Mouse (Mus musculus) inflammation-experienced regulatory T-cells, adult 6 months (primary cell): ENCODE data around the gene Tsc22d1. TPM values are rescaled to one million over a fixed set of nuclear protein-coding genes. Genes with fewer than 3 reads are reported as not detected.

Experiments used
- ATAC-seq: one replicate; pipeline ENCODE4 v1.8.0; 2017
- polyA plus RNA-seq, 3 experiments: library from polyadenylated mRNA; unstranded; fragments of 100-300 nt; shearing (Covaris generic); gene quantifications; one replicate each; pipeline ENCODE4 v1.2.1; 2017

Gene Tsc22d1
- polyA plus RNA-seq, 3 experiments from 2014 or later, result 5.9 to 8.7 (median 7.8) TPM

- ATAC-seq, result no peak
Observed at GRCm38 (mm10) chr14:76448987-76449386, 34.2 kb downstream of the Tsc22d1 start.

- ATAC-seq, result no peak
Observed at GRCm38 (mm10) chr14:76451011-76451410, 36.2 kb downstream of the Tsc22d1 start.

DNA sequence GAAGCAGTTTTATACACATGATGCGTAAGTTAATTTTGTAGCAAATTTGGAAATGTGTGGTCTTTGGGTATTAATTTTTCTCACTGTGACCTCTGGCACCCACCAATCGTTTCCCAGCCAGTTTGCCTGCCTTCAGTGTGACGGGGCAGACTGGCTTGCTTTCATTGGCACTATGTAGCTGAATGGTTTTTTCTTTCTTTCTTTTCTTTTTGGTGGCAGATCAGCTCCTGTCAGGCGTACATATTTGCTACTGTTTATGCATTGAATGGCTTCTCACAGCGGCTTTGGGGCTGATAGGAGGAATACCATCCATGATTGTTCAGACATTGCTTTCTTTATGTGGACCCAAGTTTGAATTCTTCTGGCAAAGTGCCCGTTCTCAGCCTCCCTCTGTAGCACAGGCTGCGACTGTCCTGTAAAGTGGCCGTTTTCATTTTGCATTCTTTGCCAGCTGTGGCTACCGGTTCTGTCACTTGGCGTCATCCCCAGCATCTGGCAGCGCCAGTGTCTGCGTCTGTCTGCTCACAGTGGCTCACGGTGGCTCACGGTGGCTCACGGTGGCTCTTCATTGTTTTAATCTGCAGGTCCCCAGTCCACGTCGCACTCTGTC lies 38.1 kb downstream of the Tsc22d1 start:
- no peak for ATAC-seq

- no peak for ATAC-seq
Observed at GRCm38 (mm10) chr14:76454673-76455072, 39.9 kb downstream of the Tsc22d1 start.

DNA sequence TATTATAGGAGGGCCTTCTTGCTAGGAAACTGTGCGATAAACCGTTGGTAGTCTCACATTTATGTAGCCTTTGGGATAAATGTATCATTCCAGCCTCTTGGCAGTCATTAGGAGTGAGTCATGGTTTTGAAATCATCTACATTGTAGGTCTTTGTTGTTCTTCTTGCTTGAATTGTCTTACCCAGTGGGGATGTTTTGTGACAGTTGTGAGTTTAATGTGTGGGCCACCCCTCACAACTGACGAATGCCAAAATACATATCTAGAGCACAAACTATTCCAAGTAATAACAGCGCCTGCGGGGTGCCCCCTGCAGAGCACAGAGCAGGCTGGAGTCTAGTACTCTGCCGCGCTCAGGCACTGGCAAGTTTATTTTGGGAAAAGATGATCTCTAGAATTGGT lies 40.4 kb downstream of the Tsc22d1 start:
- ATAC-seq, result no peak

DNA sequence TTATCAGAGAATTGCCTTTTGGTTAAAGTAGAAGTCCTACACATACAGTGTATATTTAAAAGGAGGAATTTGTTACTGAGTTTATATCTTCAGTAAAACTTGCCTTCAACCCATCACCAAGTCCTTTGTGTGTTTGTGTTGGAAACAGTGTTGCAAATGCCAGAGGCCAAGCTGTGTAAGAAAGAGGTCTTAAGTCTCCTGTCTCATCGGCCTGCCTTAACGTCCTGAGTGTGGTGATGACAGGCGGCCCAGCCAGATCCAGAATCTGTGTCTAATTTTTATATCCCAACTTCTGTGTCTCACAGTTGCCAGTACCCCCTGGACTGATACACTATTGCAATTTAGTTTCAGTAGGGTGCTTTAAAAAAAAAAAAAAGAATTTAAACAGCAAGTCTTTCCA lies 42.9 kb downstream of the Tsc22d1 start:
- ATAC-seq, result no peak

GRCm38 (mm10) chr14:76460181-76460580 lies 45.4 kb downstream of the Tsc22d1 start:
- ATAC-seq, result no peak

- ATAC-seq, result no peak
Observed at GRCm38 (mm10) chr14:76461182-76461775, 46.5 kb downstream of the Tsc22d1 start.

- no peak for ATAC-seq
Observed at GRCm38 (mm10) chr14:76463414-76464098, 48.8 kb downstream of the Tsc22d1 start.

- ATAC-seq, result no peak
Observed at GRCm38 (mm10) chr14:76464967-76465366, 50.2 kb downstream of the Tsc22d1 start.

- peak; percentile 35 for ATAC-seq
Observed at GRCm38 (mm10) chr14:76466641-76467323, 52.0 kb downstream of the Tsc22d1 start.

- no peak for ATAC-seq
Observed at GRCm38 (mm10) chr14:76467932-76468331, 53.2 kb downstream of the Tsc22d1 start.

GRCm38 (mm10) chr14:76471301-76471700 lies 56.5 kb downstream of the Tsc22d1 start:
- ATAC-seq, result no peak

- ATAC-seq, result no peak
Observed at GRCm38 (mm10) chr14:76472487-76472886, 57.7 kb downstream of the Tsc22d1 start.

GRCm38 (mm10) chr14:76473404-76473803 lies 58.6 kb downstream of the Tsc22d1 start:
- ATAC-seq, result peak; percentile 61

DNA sequence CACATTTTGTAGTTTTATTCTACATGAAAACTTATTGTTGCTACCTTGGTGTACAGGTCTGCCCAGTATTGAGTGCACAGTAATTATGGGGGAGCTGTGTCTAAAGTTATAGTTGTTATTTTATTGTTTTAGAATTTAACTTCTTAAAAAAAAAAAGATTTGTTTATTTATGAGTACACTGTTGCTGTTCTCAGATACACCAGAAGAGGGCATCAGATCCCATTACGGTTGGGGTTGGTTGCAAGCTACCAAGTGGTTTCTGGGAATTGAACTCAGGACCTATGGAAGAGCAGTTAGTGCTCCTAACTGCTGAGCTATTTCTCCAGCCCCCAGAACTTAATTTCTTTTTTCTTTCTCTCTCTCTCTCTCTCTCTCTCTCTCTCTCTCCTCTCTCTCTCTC lies 59.4 kb downstream of the Tsc22d1 start:
- ATAC-seq, result no peak

GRCm38 (mm10) chr14:76476770-76477169 lies 62.0 kb downstream of the Tsc22d1 start:
- no peak for ATAC-seq

DNA sequence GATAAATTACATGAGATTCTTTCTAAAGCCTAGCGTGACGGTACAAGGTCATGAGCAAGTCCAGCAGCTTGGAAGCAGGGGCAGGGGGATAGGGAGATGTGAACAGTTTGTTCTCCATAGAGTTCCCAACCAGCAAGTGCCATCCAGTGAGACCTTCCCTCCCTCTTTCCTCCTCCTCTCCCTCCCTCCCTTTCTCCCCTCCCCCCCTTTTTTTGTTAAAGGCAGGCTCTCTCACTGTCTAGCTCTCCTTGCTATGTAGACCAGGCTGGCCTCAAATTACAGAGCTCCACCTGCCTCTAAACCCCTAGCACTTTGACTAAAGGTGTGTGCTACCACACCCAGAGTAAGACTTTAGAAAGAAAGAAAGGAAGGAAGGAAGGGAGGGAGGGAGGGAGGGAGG lies 63.3 kb downstream of the Tsc22d1 start:
- no peak for ATAC-seq

- no peak for ATAC-seq
Observed at GRCm38 (mm10) chr14:76478616-76479015, 63.9 kb downstream of the Tsc22d1 start.

- ATAC-seq, result peak; percentile 63
Observed at GRCm38 (mm10) chr14:76479867-76480266, 65.1 kb downstream of the Tsc22d1 start.

- ATAC-seq, result no peak
Observed at GRCm38 (mm10) chr14:76480507-76480906, 65.7 kb downstream of the Tsc22d1 start.

GRCm38 (mm10) chr14:76483701-76484100 lies 68.9 kb downstream of the Tsc22d1 start:
- ATAC-seq, result no peak

DNA sequence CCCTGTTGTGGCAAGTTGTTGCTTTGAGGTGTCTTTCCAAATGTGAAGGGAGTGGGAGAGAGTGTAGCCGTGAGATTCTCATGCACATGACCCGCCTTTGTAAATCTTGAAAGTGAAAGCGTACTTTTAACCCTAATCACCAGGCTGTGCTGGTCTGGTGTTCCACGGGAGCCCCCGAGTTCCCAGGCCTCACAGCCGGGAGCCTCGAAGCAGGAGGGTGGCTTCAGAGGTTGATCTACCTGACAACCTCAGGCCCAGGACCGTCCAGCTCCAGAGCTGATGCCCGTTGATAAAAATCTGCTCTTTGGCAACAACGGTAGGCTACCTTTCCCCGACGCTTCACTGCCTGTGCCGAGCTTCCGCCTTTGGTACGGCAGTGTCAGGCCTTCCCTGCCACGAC lies 72.8 kb downstream of the Tsc22d1 start:
- no peak for ATAC-seq
